Mouse (Mus musculus): ENCODE results near the gene Egf. TPM values are rescaled to one million over a fixed set of nuclear protein-coding genes. Genes with fewer than 3 reads are reported as not detected.

The Egf gene
- polyA plus RNA-seq, 1 experiment = 0.07 TPM

GRCm38 (mm10) chr3:129692816-129693215 lies 62.3 kb downstream of the Egf start:
- Histone ChIP-seq H3K4me3 (replicated peaks) (no peak overlapping the region), H3K4me1 (peaks cover 3% of the 10 kb centered on the region; the same call in 1 of the 2 replicates), H3K27me3 (replicated peaks) (no peaks in the 10 kb centered on the region), H3K9me3 (no peaks in the 10 kb centered on the region), H3K36me3 (replicated peaks; ENCODE audit: low read length) (no peaks in the 10 kb centered on the region)
- no peak for TF ChIP-seq FLI1 (IDR thresholded peaks at IDR 0.05; ENCODE audit: low read length)
- no peak for TF ChIP-seq GATA1 (IDR thresholded peaks at IDR 0.05; ENCODE audit: borderline replicate concordance, low read length)

- no peaks in the 10 kb centered on the region for H3K4me1 ChIP-seq
Observed at GRCm38 (mm10) chr3:129687429-129687828, 67.7 kb downstream of the Egf start.

GRCm38 (mm10) chr3:129686698-129687333 lies 68.3 kb downstream of the Egf start:
- Histone ChIP-seq H3K36me3 (replicated peaks; ENCODE audit: low read length) (no peaks in the 10 kb centered on the region), H3K4me1 (no peaks in the 10 kb centered on the region), H3K27me3 (replicated peaks) (no peaks in the 10 kb centered on the region), H3K4me3 (replicated peaks) (no peak overlapping the region), H3K9me3 (no peaks in the 10 kb centered on the region)
- no peak for TF ChIP-seq GATA1 (IDR thresholded peaks at IDR 0.05; ENCODE audit: borderline replicate concordance, low read length)
- no peak for TF ChIP-seq FLI1 (IDR thresholded peaks at IDR 0.05; ENCODE audit: low read length)

More at GRCm38 (mm10) chr3:129687429-129687828, 67.7 kb downstream of the Egf start:
- Histone ChIP-seq H3K27me3 (replicated peaks) (no peaks in the 10 kb centered on the region), H3K4me3 (replicated peaks) (no peak overlapping the region), H3K36me3 (replicated peaks; ENCODE audit: low read length) (no peaks in the 10 kb centered on the region), H3K9me3 (no peaks in the 10 kb centered on the region)
- no peak for TF ChIP-seq GATA1 (IDR thresholded peaks at IDR 0.05; ENCODE audit: borderline replicate concordance, low read length)
- TF ChIP-seq FLI1 (IDR thresholded peaks at IDR 0.05; ENCODE audit: low read length) = no peak

GRCm38 (mm10) chr3:129686196-129686595 lies 68.9 kb downstream of the Egf start:
- H3K9me3 ChIP-seq = no peaks in the 10 kb centered on the region
- no peaks in the 10 kb centered on the region for H3K4me1 ChIP-seq
- no peak overlapping the region for H3K4me3 ChIP-seq (replicated peaks)
- TF ChIP-seq GATA1 (IDR thresholded peaks at IDR 0.05; ENCODE audit: borderline replicate concordance, low read length) = no peak
- TF ChIP-seq FLI1 (IDR thresholded peaks at IDR 0.05; ENCODE audit: low read length) = no peak
- no peaks in the 10 kb centered on the region for H3K36me3 ChIP-seq (replicated peaks; ENCODE audit: low read length)
- no peaks in the 10 kb centered on the region for H3K27me3 ChIP-seq (replicated peaks)

GRCm38 (mm10) chr3:129683060-129683679 lies 71.9 kb downstream of the Egf start:
- no peak overlapping the region for H3K4me3 ChIP-seq (replicated peaks)
- H3K9me3 ChIP-seq = no peaks in the 10 kb centered on the region
- no peaks in the 10 kb centered on the region for H3K4me1 ChIP-seq
- H3K27me3 ChIP-seq (replicated peaks) = no peaks in the 10 kb centered on the region
- TF ChIP-seq GATA1 (IDR thresholded peaks at IDR 0.05; ENCODE audit: borderline replicate concordance, low read length) = no peak
- no peak for TF ChIP-seq FLI1 (IDR thresholded peaks at IDR 0.05; ENCODE audit: low read length)
- H3K36me3 ChIP-seq (replicated peaks; ENCODE audit: low read length) = peaks cover under 1% of the 10 kb centered on the region

- Histone ChIP-seq H3K9me3 (no peaks in the 10 kb centered on the region), H3K4me3 (replicated peaks) (no peak overlapping the region), H3K36me3 (replicated peaks; ENCODE audit: low read length) (peaks cover 3% of the 10 kb centered on the region), H3K4me1 (no peaks in the 10 kb centered on the region), H3K27me3 (replicated peaks) (no peaks in the 10 kb centered on the region)
- TF ChIP-seq FLI1 (IDR thresholded peaks at IDR 0.05; ENCODE audit: low read length) (no peak), GATA1 (IDR thresholded peaks at IDR 0.05; ENCODE audit: borderline replicate concordance, low read length) (no peak)
Observed at GRCm38 (mm10) chr3:129682389-129682788, 72.7 kb downstream of the Egf start.

- Histone ChIP-seq H3K9me3 (no peaks in the 10 kb centered on the region), H3K27me3 (replicated peaks) (no peaks in the 10 kb centered on the region), H3K4me1 (no peaks in the 10 kb centered on the region), H3K36me3 (replicated peaks; ENCODE audit: low read length) (peaks cover 3% of the 10 kb centered on the region), H3K4me3 (replicated peaks) (no peak overlapping the region)
- no peak for TF ChIP-seq FLI1 (IDR thresholded peaks at IDR 0.05; ENCODE audit: low read length)
- TF ChIP-seq GATA1 (IDR thresholded peaks at IDR 0.05; ENCODE audit: borderline replicate concordance, low read length) = no peak
Observed at GRCm38 (mm10) chr3:129681841-129682240, 73.3 kb downstream of the Egf start.

GRCm38 (mm10) chr3:129680258-129680657 lies 74.9 kb downstream of the Egf start:
- Histone ChIP-seq H3K4me1 (no peaks in the 10 kb centered on the region), H3K27me3 (replicated peaks) (no peaks in the 10 kb centered on the region), H3K9me3 (no peaks in the 10 kb centered on the region), H3K36me3 (replicated peaks; ENCODE audit: low read length) (peaks cover 3% of the 10 kb centered on the region), H3K4me3 (replicated peaks) (no peak overlapping the region)
- TF ChIP-seq GATA1 (IDR thresholded peaks at IDR 0.05; ENCODE audit: borderline replicate concordance, low read length) = no peak
- no peak for TF ChIP-seq FLI1 (IDR thresholded peaks at IDR 0.05; ENCODE audit: low read length)

GRCm38 (mm10) chr3:129675923-129676322 lies 79.2 kb downstream of the Egf start:
- no peak for TF ChIP-seq FLI1 (IDR thresholded peaks at IDR 0.05; ENCODE audit: low read length)
- TF ChIP-seq GATA1 (IDR thresholded peaks at IDR 0.05; ENCODE audit: borderline replicate concordance, low read length) = no peak
- Histone ChIP-seq H3K9me3 (no peaks in the 10 kb centered on the region), H3K36me3 (replicated peaks; ENCODE audit: low read length) (peaks cover 3% of the 10 kb centered on the region), H3K27me3 (replicated peaks) (peaks cover 2% of the 10 kb centered on the region), H3K4me3 (replicated peaks) (no peak overlapping the region), H3K4me1 (no peaks in the 10 kb centered on the region)

- Histone ChIP-seq H3K27me3 (replicated peaks) (no peaks in the 10 kb centered on the region), H3K9me3 (peaks cover 33% of the 10 kb centered on the region), H3K4me3 (replicated peaks) (no peak overlapping the region), H3K4me1 (no peaks in the 10 kb centered on the region), H3K36me3 (replicated peaks; ENCODE audit: low read length) (no peaks in the 10 kb centered on the region)
- no peak for TF ChIP-seq FLI1 (IDR thresholded peaks at IDR 0.05; ENCODE audit: low read length)
- no peak for TF ChIP-seq GATA1 (IDR thresholded peaks at IDR 0.05; ENCODE audit: borderline replicate concordance, low read length)
Observed at GRCm38 (mm10) chr3:129663906-129664305, 91.2 kb downstream of the Egf start.

Measured in megakaryocyte, embryonic 14.5 days (primary cell).